Mouse (Mus musculus) cerebellum, postnatal 25 days (tissue): ENCODE data around the gene Chn1.

Source experiments
- DNase-seq, 2 experiments: peaks; one replicate each; pipeline ENCODE4 v3.0.0; 2021; ENCODE audit warnings: mixed read lengths in 2 of 2

Chn1 gene

DNA sequence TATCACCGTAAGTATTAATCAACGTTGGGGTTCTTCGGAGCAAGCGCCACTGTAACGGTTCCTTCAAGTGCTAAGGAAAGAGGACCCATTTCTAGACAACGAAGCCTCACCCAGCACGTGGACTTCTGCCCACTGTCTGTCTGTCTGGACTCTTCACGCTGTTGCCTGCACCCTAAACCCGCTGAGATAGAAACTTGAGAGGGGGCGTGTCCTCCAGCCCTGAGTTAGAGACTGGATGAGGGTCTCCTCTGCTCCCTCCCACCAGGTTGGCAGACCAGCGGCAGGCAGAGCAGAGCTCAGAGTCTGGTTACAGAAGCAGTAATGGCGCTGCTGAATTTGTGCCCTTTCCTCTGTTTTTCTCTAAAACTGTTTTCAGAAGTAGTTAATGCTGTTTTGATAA lies 185.0 kb downstream of the Chn1 start:
- no peak for DNase-seq

DNA sequence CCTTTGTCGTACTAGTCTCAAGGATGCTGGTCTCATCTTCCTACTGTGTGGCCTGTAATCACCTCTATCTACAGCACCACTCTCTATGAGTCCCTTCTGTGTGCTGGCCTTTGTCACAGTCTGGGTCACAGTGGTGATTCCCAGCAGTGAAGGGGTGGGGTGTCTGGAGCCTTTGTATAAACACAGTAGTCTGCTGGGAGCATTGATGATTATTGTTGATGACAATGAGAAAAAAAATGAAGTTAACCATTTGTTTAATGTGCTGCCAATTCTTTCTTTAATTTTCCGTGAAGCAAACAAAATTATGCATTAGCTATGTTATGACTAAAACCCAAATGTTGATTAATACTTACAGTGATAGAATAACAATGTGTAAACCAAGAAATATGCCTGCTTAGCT lies 186.2 kb downstream of the Chn1 start:
- no peak for DNase-seq

DNA sequence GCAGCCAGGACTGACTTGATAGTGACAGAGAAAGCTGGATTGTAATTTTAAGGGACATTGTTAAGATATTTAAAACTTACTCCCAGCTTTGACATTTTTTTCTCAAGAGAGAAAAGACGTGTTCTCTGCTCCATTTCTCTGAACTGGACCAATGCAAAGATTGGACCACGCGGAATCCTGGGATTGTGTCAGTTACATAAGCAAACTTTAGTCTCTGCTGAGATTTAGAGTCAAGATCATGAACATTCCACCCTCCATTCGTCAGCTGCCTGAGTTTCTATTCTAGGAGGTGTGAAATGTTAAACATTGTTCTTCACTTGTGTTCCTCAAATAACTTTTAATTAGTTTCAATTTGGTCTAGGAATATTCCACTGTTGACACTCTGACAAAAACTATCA lies 188.0 kb downstream of the Chn1 start:
- no peak for DNase-seq

DNA sequence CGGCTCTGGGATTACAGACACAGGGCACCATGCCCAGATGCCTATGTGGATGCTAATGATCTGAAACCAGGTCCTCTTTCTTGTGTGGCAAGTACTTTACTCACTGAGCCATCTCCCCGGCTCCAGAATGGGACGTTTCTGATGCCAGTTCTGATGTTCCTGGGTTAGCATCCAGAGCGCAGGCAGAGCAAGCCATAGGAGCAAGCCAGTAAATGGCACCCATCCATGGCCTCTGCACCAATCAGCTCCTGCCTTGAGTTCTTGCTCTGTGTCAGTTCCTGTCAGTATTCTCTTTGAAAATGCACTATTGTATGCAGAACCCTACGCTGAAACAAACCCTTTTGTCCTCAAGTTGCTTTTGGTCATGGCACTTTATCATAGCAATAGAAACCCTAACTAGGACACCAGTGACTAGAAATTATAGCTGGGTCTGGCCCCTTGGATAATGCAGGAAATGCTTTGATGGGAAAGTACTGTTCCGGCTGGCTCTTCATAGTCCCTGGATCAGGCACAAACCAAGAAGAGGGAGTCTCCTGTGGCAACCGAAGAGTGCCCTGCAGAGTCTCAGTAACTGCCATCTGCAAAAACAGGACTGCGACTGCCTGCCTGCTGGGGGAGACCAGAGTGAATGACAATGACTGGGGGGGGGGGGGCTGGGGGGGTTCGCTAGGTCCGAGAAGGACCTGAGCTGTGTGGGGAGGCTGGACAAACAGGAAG lies 188.6 kb downstream of the Chn1 start:
- DNase-seq = peak in 1 of 2 experiments; percentile 20

DNA sequence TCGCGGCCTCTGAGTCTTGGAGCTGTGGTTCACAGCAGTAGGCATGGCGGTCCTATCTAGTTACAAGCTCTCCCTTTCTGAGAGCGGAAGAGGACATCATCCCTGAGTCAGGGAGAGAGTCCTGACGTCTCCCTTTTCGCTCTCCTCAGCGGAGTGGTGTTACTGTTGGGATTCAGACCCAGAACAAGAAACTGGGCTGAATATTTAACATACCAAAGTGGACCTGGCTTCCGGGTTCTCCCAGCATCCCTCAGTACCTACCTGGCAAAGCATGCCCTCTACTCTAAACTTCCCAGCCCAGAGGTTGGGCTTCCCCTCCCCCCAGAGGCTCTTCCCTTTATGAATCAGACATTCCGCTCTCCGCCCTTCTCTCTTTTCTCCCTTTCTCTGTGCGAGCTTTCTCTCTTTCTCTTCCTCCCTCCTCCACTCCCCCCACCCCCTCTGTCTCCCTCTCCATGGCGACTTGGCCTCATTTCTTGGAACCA lies 189.8 kb downstream of the Chn1 start:
- DNase-seq = peak; percentile 27 to 32

DNA sequence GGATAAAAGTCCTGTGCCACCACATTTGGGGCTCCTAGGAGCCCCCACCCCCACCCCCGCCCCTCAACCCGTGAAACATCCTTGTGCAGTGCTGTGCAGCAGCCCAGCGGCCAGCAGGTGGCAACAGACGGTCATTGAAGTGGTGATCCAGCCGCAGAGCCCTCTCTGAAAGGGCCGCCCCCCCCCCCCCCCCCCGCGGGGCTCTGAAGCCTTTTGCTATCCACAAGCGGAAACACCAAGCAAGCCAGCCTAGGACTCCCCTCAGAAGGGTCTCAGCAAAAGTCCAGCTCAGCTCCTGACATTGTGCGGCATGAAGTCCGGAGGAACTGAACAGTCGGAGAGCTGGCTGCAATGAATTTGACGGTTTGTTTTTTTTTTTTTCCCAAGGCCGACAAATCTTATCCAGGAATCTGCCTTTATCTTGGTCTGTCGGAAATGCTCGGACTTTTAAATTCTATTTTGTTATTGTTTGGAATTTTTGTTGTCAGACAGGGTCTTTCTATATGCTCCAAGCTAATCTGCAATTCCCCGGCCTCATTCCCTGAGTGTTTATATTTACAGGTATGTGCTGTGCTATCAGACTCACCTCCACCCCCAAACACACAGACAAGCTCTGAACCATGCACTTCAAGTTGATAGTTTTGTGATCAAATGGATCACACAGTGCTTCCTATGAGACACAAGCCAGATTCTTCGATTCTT lies 190.3 kb downstream of the Chn1 start:
- peak; percentile 69 to 84 for DNase-seq

DNA sequence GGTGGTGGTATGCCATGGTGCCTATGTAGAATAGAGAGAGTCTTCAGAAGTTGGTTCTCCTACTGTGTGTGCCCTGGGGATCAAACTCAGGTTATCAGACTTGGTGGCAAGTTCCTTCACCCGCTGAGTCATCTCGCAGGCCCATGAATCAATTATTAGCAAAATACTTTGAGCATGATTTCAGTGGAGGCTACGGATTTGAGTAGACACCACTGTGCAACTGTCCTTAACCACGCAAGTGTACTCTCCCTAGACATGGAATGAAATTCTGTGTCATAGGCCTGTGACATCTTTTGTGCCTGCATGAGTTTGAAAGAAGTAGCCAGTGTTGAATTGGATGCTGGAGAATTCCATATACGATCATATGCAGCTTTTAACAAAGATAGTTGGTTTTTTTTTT lies 194.4 kb downstream of the Chn1 start:
- DNase-seq = no peak

DNA sequence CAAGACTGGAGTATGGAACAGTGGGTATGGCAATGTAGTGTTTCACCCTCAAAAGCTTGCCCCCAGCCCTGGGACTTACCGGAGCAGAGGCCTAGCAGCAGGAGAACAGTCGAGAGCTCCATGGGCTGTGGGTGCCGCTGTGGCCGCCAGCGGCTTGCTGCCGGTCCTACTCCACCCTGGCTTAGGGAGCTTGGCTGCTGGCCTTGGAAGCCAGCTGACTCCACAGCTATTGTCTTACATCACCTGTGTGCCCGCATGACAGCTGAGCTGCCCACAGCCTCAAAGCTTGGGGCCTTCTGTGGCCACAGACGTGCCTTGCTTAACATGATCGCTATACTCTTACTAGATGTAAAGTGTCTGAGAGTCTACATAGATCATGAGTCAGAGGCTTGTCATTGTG lies 195.0 kb downstream of the Chn1 start, which contains the start of gene Chrna1:
Gene Chrna1 (minus strand): TSS at position 173 of the 400 bp plus-strand sequence.
- no peak for DNase-seq

DNA sequence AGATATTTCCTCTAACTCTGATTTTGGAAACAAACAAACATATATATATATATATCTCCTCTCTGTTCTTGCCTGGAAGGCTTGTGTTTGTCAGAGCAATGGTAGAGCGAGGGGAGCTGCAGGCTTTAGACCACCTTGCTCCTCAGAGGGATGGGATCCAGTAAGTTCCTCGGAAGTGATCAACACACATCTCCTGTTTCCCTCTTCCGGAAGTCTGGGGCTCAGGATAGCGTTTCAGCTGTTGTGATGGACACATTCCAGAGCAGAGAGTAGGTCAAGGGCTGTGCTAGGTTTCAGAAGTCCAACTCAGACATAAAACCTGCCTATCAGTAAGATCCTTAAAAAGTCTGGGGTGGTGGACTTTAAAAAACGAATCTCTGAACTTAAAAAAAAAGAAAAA lies 196.0 kb downstream of the Chn1 start:
- no peak for DNase-seq

DNA sequence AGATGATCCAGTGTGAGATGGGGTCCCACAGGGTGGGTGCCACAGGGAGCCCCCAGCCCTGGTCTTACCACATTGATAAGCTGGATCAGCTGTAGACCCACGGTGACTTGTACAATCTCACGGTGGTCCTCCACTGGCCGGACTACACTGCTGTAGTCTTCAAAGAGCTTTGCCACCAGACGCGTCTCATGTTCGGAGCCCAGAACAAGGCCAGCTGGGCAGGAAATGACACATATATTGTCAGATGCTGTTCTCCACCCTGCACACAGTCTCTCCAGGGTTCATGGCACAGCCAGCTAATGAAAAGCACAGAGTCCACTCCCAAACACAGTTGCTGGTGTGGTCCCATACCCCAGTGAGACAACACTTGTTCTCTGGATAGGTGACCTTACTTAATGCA lies 200.7 kb downstream of the Chn1 start:
- no peak for DNase-seq

DNA sequence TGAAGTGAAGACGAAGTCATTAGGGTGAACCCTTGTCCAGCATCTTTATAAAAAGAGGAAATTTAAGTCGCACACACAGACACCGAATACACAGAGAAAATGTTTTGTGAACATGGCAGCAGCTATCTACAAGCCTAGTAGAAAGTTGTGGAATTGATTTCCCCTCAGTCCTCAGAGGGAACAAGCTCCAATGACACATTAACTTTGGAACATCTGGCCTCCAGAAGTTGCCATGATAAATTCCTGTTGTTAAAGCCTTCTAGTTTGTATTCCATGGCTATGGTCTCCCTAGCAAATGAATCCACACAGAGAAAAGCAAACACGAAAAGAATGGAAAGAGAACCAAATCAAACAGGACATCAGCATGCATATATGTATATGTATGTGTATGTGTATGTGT lies 201.6 kb downstream of the Chn1 start:
- no peak for DNase-seq

DNA sequence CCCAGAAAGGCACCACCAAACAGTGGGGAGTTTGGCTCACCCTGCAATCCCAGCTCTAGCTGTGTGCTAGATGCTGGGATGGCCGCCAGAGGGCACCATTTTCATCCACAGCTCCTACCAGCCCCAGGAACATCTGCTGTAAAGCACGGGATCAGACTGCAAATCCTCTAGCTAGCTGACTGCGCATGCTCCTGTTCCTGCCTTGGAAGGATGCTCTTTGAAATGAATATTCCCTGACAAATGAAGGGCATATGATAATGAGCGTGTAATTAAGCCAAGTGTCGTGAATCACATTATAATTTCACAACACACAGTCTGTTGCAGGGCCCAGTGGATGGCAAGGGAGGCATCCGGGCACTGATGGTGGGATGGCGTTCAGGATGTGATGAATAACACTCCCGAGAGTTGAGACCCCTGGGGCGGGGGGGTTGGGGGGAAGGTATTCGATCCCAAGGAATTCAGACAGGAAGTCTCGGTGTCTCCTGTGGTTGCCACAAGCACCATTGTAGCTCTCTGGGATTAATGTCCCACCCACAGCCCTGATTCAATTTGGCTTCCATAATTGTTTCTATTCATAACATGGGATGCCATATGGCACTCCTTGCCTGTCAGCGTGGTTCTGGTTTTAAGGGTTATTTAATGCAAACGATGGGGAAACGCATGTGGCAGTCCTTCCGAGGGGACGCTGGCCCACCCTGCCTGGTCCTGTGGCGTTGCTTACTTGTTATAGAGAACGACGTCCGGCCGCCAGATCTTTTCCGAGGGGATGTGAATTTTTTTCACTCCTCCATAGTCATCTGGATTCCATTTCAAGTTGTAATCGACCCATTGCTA lies 202.4 kb downstream of the Chn1 start:
- DNase-seq = peak; percentile 73 to 85

DNA sequence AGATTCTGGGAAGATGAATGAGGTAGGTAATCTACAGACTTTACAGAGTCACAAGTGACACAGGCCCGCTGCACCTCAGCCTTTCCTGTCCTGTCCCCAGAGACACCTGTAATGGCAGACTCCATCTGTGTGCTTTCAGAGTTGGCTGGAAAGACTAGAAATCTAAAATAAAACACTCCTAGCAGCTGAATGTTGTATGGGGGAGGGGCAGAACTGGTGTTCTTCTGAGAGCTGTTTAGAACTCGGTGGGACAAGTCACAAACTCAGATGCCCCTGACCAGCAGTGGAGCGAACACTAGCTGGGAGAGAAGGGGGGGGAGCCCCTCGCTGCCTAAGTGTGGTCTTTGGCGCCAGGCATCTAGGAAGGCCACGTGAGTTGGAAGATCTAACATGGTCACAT lies 203.2 kb downstream of the Chn1 start:
- DNase-seq = no peak

DNA sequence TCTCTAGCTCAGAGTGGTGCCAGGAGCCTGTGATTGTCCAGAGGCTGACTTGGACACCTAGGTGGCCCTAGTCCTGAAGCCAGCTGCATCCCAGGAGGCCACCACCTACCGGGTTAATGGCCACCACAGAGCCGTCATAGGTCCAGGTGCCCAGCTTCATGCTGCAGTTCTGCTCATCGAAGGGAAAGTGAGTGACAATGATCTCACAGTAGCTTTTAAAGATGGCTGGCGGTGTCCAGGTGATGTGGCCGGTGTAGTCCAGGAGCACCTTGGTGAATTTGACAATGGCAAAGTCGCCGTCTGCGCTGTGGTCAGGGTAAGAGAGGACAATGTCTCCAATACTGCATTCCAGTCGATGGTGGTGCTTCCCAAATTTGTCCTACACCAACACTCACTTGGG lies 203.8 kb downstream of the Chn1 start:
- no peak for DNase-seq

DNA sequence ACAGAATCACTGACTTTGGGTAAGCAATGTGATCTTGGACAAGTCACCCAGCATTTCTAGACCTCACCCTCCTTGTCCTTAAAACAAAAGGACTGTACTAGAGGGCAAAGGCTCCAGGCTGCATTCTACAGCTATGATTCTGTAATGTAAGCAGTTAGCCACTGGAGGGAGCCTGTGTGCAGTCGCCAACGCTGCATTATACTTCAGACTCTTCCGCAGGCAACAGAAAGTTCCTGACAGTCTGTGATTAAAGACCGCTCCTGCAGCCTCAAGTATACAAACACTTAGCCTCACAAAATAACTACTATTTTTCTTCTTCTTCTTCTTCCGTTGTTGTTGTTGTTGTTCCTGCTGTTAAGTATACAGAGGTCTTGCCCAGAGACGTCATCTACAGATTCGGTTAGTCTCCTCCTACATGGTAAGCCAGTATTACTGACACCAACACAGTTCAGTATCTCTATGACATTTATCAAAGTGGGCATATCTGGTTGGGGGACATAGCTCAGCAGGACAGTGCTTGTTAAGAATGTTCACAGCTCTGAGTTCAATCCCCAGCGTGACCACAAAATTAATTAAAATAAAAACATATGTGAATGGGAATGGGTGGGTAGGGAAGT lies 208.0 kb downstream of the Chn1 start:
- peak; percentile 42 to 71 for DNase-seq

DNA sequence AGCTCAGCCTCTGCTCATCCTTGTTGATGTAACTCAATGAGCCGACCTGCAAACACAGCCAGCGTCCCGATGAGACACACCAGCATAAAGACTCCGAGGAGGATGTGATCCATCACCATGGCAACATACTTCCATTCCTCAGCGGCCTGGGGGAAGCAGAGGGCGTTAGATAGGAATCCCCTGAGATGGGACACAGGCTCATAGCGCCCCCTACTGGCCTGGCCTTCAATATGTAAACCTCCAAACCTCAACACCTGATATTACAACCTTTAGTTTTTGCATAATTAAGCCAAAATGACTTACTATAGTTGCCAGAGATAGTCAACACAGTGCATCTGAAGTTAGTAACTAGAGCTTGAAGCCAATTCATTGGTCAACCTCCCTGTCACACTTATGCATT lies 209.0 kb downstream of the Chn1 start:
- DNase-seq = no peak

DNA sequence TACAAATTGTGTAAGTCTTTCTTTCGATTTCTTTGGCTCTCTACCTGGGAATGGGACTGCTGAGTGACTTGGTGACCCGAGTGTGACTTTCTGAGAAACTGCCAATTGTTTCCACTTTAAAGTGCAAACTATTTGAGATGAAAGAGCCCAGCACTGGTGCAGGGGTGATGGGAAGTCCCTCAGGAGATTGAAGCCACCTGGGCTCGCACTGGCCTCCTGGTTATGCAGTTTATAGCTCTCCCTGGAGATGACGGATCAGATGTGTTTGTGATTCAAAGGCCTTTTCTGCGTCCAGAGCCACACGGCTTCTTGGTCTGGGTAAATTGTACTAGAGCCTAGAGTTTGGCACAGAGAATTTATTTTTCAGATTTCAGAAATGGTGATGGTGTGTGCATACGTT lies 211.5 kb downstream of the Chn1 start:
- no peak for DNase-seq

DNA sequence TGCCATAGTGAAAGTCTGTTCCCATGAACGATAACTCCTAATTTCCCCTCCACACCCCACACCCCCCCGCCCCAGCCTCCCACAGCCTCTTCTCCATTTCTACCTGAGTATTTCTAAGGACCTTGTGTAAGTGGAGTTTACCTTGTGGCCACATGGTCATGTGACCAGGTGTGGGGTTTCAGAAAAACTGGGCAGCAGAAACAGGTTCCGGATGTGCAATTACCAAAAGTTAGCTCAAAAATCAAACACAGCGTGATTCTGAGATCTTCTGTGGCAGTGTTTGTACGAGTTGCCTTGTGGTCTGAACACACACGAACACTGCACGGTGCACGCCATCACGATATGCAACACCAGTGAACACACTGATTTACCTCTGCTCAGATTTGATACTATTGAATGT lies 212.5 kb downstream of the Chn1 start:
- DNase-seq = no peak

DNA sequence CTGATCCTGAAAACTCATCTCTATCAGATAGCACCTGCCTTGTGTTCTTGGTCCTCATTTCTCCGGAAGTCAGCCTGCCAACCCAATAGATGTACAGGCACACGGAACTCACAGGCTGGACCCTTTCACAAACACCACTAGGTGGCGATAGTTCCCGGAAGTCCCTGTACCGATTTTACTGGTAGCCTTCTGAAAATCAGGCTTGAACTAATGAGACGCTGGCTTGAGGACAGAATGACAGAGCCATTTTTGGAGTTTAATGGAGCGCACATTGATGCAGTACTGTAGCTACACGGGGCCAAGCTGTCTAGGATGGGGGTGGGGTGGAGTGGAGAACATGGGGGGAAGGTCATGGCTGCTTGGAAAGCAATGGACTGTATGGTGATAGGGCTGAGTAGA lies 213.5 kb downstream of the Chn1 start:
- peak in 1 of 2 experiments; percentile 36 for DNase-seq

DNA sequence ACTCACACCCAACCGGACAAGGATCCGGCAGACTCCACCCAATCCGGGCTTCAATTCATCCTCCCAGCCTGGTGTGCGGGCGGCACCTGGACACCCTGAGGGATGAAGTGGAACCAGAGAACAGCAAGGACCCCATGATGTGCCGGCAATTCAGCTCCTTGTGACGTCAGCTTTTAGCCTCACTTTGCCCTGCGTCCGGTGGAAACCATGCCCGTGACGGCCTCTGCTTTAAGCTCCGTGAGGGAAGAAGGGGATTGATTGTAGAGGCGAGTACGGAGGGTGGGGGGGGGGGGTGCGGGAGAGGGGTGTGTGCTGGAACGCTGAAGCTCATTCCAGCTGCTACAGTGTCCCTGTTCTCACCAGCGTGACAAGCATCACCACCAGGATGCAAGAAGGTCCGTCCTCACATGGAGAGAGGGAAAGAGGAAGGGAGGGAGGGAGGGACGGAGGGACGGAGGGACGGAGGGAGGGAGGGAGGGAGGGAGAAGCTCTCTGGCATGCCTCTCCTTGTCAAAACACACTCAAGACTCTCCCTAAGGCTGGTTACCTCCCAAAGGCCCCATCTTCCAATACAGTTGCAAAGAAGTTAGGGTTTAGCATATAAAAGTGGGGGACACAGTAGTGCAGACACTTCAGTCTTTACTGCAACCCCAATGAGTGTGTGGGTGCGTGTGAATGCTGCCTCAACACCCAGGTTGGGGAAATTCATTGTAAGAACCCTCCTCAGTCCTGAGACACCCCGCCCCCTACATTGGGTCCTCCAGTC lies 214.1 kb downstream of the Chn1 start:
- peak in 1 of 2 experiments; percentile 10 for DNase-seq
